Mouse (Mus musculus) kidney, adult 9 months (tissue): ENCODE measurements around the gene Sfta2.

Experiments used
- DNase-seq: peaks from one replicate; pipeline ENCODE4 v3.0.0; 2022

The Sfta2 gene

DNA sequence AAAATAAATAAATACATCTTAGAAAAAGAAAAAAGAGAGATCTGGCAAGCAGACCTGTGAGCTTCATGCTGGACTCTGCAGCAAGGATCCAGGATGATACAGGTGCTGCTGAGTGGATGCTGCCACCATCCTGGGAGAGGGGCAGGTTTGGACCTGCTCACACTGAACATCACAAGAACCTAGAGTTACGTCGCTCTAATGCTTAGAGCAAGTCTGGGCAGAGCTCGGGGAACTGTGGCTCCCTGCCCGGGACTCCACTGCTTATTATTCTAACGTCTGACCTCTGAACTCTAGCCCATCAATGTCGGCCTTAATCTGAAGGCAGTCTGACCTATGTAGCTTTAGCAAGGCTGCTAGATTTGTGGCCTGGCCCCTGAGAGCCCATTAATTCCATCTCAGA is 79.2 kb downstream of the Sfta2 start:
- no peak for DNase-seq

DNA sequence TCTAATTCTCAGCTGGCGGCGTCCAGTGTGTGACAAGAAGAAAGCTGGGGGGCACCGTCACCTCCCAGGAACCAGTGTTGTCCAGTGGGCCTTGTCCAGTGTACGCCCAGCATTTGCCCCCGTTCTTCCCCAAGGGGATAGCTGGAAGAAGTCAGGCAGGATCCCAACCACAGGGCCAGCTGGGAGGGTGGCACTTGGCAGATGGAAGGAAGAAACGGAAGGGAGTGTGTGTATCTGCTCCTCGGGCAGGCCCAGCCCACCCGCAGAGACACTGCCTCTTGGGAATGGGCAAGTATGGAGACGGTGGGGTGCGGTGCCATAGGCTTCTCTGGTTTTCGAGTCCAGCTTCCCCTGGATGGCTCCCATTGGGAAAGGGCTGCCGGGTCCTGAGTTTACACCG is 80.6 kb downstream of the Sfta2 start:
- DNase-seq: no peak

DNA sequence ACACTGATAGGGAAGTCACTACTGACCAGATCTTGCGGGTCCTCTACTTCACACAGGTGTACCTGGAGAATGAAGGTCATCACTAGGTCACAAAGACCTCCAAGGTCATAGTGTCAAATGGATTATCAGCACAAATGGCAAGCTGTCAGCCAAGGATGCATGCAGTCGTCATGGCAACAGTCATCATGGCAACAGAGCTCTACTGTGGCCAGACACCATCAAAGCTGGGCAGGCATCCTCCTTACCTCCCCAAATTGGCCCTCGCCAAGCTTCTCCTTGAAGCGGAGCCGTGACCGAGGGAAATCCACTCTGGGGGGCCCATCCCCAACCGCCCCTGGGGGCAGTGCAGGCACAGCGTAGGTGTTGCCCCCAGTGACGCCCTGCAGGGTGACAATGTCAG is 83.7 kb downstream of the Sfta2 start:
- no peak for DNase-seq

DNA sequence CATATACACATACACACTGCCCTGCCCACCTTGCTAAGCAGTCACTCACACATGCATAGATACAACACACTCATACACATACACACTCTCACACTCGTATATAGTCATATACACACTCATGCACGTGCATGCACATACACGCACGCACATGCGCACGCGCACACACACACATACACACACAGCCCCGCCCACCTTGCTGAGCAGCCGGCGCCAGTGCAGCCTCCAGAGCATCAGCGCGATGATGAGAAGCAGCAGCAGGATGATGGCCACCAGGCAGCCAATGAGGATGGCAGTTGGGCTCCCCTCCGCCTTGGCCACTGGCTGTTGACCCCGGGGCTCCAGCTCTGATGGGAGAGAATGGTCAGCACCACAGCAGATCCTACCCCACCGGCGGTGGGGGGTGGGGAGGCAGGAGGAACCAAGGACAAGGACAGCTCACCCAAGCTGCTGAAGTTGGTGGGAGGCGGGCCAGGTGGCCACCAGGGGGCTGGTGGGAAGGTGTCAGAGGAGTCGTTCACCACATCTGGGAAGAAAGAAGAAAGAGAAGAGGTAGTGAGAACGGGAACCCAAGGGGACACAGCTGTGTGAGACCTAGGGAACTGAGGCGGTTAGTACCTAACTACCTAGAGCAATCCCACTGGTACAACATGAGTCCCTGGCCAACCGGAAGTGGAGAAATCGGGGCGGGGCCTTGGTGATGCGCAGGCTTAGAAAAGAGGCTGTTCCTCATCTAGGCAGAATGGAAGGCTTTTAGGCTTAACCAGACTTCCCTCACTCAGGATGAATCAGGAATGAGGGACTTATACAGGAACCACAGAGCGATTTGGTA is 87.2 kb downstream of the Sfta2 start:
- no peak for DNase-seq

DNA sequence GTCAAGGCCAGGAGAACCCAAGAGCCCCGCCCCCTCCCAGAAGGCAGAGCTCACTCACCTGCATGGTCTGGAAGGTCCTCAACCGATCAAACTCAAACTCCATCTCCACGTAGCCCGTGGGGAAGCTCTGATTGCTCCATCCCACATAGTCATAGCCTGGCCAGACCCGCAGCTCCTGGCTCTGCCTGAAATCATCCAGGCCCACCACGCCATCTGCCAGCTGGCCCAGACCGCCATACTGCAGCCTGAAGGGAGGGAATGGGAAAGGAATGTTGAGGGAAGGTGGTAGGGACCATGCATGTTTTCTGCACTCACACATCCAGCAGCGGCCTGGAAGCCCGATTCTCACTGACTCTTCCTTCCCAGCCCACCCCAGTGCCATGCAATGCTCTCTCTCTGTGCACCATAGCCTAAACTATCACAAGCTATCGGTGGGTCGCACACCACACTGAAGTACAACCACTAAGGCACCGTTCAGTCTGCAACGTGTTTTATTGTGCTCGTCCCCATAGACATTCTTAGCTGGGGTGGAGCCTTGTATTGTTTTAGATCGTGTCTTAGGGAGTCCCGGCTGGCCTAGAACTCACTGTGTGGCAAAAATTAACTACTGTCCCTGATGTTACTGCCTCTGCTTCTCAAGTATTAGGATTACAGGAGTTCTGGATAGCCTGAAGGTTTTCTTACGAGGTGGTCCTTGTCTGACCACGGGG is 88.7 kb downstream of the Sfta2 start:
- DNase-seq: no peak

DNA sequence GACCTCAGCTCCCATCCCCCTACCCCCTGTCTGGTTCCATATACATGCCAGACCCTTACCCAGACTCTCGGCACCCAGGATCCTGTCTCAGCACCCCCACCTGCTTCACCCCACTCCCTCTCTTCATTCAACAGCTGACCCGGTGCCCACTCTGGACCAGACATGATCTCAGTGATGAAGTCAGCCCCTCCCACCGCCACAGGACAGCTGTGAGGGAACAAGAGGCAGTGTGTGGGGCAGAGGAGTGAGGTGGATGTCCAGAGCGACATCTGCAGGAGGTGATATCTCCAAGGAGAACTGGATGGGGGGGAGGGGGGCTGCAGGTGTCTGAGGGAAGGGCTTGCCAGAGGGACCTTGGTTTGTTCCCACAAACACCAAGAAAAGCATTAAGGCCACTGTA is 90.5 kb downstream of the Sfta2 start:
- no peak for DNase-seq

DNA sequence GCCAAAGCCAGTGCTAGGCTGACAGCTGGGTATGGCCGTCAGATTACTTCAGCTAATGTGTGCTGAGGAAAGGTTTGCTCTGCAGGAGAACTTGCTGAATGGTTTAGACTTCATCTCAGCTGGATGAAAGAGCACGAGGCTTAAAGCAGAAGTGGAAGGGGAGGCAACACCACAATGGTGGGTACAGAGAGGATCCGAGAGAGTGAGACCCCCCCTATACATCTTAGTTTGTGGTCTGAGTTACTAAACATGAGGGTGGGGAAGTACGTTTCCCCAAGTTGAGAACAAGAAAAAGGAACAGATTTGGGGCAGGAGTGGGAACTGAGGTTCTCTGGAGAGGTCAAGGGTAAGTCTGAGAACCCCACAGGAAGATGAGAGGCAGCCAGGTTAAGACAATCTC is 91.0 kb downstream of the Sfta2 start:
- DNase-seq: no peak

DNA sequence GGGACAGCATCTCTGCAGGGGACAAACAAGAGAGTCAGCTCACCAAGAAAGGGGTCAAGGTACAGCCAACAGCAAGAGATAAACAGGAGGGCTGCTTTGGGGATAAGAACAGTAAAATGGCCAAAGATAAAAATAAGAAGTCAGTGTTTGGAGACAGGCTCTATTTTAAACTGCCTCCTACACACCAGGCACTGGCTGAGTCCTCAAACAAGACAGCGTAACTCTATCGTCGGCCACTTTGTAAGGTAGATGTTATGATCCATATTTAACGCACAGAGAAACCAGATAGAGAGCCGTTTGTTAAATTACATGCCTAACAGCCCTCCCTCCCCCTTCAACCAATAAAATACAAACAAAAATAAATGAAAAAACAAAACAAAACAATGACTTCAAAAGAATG is 92.6 kb downstream of the Sfta2 start:
- no peak for DNase-seq

DNA sequence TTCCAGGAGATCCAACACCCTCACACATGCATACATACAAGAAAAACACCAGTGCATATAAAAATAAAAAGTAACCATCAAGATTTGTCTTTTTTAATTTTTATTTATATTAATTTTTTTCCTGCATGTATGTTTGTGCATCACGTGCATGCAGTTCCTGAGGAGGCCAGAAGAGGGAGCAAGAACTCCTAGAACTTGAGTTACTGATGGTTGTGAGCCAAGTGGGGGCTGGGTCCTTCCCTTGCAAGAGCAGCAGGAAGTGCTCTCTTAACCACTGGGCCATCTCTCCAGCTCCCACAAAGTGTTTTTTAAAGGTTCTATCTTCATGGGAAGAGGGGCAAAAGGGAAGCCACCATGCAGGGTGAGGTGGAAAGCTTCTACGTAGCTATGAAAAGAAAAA is 93.9 kb downstream of the Sfta2 start:
- peak; percentile 64 for DNase-seq

DNA sequence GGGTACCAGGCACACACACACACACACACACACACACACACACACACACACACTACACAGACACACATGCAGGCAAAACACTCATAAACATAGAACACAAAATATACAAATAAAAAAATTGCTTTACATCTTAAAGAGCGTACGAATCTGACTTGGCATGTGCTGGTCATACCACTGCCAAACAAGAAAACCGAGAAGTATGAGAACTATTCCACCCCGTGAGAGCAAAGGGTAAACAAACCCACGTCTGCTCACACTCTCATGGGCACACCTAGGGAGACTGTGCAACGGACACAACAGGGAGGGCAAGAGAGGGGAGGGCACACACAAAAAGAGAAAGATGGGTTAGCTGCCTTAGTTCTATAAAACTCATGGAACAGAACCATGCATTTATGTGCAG is 95.3 kb downstream of the Sfta2 start:
- DNase-seq: no peak

DNA sequence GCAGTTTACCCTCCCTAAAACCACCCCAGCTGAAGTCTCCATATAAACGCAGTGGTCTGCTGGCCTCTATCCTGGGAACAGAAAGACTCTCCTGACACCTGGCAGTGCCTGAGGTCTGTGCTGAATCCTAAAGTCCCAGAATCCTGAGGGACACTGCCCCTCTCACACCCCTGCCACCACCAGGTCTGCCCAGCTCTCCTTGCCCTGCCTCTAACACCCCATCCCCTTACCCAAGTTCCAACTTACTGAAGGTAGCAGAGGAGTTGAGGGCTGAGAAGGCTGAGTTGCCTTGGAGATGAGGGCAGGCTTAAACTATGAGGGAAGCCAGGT is 96.0 kb downstream of the Sfta2 start:
- no peak for DNase-seq

DNA sequence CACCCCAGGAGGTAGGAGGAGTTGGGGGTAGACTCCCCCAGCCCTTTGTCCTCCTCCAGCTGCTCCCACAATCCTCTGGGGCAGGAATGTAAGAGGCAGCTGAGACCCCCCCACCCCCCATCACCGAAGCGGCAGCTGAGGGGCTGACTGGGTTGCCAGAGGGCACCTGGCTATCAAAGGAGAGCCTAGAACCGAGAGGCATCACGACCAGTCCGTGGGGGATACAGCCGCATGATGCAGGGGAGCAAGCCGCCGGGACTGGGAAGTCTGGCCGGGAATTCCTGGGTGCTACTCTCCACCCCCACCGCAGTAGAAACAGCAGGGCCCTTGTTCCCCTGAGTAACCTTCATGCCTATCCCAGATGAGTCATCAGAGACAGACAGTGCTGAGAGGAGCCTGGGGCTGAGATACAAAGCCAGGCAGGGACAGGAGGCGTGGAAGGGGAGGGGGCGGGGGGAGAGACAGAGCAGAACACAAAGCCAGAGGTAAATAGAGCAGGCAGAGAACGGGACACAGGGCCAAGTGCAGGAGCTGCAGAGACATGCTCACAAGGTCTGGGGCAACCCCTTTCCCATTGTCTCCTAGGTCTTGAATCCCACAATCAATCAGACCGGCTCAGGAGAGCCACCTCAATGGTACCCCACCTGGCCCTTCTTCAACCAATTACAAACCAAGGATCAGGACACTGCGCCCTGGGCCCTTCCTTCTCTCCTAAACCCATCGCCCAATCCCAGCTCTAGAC is 96.6 kb downstream of the Sfta2 start:
- DNase-seq: no peak

DNA sequence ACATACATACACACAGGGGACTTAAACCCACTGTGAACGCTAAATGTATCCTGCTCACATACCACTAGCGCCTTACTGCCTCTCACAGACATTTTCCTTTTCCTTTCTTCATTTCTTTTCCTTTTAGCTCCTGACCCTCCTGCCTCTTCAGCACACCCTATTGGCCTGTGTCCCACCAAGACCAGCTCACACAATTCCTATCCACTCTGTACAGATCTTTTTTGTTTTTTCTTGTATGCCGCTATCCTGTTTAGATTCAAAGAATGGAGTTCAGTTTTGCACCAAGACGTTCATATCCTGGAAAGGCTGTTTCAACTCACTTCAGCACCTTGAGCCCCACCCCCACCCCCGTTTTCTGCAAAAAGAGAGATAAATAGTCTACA is 97.1 kb downstream of the Sfta2 start:
- no peak for DNase-seq

DNA sequence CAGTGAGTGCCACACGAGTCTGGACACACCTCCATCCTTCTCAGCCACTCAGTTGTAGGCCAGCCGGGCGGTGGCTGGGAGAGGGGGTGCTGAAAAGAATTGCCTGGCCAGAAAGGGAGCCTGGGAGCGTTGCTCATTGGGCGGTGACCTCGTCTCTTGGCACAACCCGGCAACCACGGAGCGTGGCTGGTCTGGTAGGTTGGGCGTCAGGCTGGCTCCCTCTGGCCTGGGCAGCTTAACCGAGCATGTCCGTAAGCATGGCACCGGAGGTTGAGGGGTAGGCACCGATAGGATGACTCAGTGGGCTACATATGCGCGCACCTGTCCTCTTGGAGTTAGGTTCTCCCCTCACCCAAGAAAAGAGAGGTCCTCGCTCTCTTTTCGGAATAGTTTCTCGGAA is 98.6 kb downstream of the Sfta2 start:
- peak; percentile 94 for DNase-seq
